Mouse (Mus musculus) erythroblast, adult 5-6 weeks (primary cell): Measurements from ENCODE around the gene Cers5. TPM values are rescaled to one million over a fixed set of nuclear protein-coding genes. Genes with fewer than 3 reads are reported as not detected.
"Not testable (repeated sequence)": the region's sequence is repeated elsewhere in the genome, so short reads cannot be mapped to it uniquely, and the experiment has no call there.

Experiments
- ATAC-seq: replicated peaks from 2 replicates; pipeline ENCODE4 v1.8.0; 2016; ENCODE audit warnings: moderate number of reproducible peaks, mild to moderate bottlenecking, moderate TSS enrichment, inconsistent platforms; ENCODE audit not compliant: poor library complexity, low FRiP score, severe bottlenecking
- total RNA-seq, 2 experiments: library from RNA; stranded (forward) in 1 of 2; stranded (reverse) in 1 of 2; fragments of 150-400 nt in 1 of 2; fragments of 200-764, 138-1000 nt in 1 of 2; gene quantifications; 2 replicates each; pipeline versions ENCODE4 v1.2.3 to v1.2.4; 2015 to 2017; ENCODE audit warnings: low replicate concordance in 2 of 2

The Cers5 gene
- total RNA-seq (2015; ENCODE audit: low replicate concordance) = 9.2 and 11.3 TPM in 2 replicates
- 1.4 and 5.9 TPM in 2 replicates for total RNA-seq (2017; ENCODE audit: low replicate concordance)

- ATAC-seq = not testable (repeated sequence)
Observed at GRCm38 (mm10) chr15:99772881-99772924, at the start of gene Cers5. Gene Cers5 (minus strand): TSS chr15:99772885.

- no peak for ATAC-seq
Observed at GRCm38 (mm10) chr15:99819621-99820279, 47.1 kb upstream of the Cers5 start.

GRCm38 (mm10) chr15:99819109-99819440 lies 46.4 kb upstream of the Cers5 start:
- ATAC-seq = no peak

GRCm38 (mm10) chr15:99818321-99819108 lies 45.8 kb upstream of the Cers5 start:
- ATAC-seq = no peak

GRCm38 (mm10) chr15:99817343-99818235 lies 44.9 kb upstream of the Cers5 start:
- no peak for ATAC-seq

- ATAC-seq = no peak; the same call in 1 of the 2 replicates
Observed at GRCm38 (mm10) chr15:99815999-99816398, 43.3 kb upstream of the Cers5 start.

GRCm38 (mm10) chr15:99814554-99815260 lies 42.0 kb upstream of the Cers5 start:
- ATAC-seq = no peak

- ATAC-seq = no peak
Observed at GRCm38 (mm10) chr15:99813639-99814038, 41.0 kb upstream of the Cers5 start.

- ATAC-seq = no peak
Observed at GRCm38 (mm10) chr15:99812097-99812496, 39.4 kb upstream of the Cers5 start.

- ATAC-seq = no peak
Observed at GRCm38 (mm10) chr15:99807776-99808735, 35.4 kb upstream of the Cers5 start.

GRCm38 (mm10) chr15:99806171-99806570 lies 33.5 kb upstream of the Cers5 start:
- ATAC-seq = no peak

GRCm38 (mm10) chr15:99805673-99806072 lies 33.0 kb upstream of the Cers5 start:
- ATAC-seq = no peak

GRCm38 (mm10) chr15:99803186-99803644 lies 30.5 kb upstream of the Cers5 start:
- no peak for ATAC-seq

- no peak for ATAC-seq
Observed at GRCm38 (mm10) chr15:99801885-99802572, 29.3 kb upstream of the Cers5 start.

GRCm38 (mm10) chr15:99799706-99800105 lies 27.0 kb upstream of the Cers5 start:
- no peak for ATAC-seq

- no peak for ATAC-seq
Observed at GRCm38 (mm10) chr15:99797898-99798297, 25.2 kb upstream of the Cers5 start.

- no peak for ATAC-seq
Observed at GRCm38 (mm10) chr15:99796735-99797134, 24.1 kb upstream of the Cers5 start.

- ATAC-seq = no peak
Observed at GRCm38 (mm10) chr15:99796066-99796465, 23.4 kb upstream of the Cers5 start.
